Mouse (Mus musculus) gastrocnemius, postnatal 36 days (tissue): ENCODE measurements around the gene Urad. TPM values are rescaled to one million over a fixed set of nuclear protein-coding genes. Genes with fewer than 3 reads are reported as not detected.

Experiments used
- DNase-seq, 2 experiments: peaks; one replicate each; pipeline ENCODE4 v3.0.0; 2022
- intact Hi-C: fragments of 180-260 bp; cut with DNase I; formaldehyde crosslinking; loops from one replicate; pipeline ENCODE4 v1.15.1; 2025
- long read RNA-seq, 2 experiments: library from polyadenylated mRNA; stranded (forward); transcript quantifications; one replicate each; pipeline ENCODE4 v2.0.0; 2021
- total RNA-seq, 2 experiments: library from RNA; stranded (reverse); gene quantifications; 2 replicates each; pipeline ENCODE4 v1.2.3; 2021

Gene Urad
- total RNA-seq = not detected
- long read RNA-seq, experiment 1 = 0 reads
- long read RNA-seq, experiment 2 = 0 reads

DNA sequence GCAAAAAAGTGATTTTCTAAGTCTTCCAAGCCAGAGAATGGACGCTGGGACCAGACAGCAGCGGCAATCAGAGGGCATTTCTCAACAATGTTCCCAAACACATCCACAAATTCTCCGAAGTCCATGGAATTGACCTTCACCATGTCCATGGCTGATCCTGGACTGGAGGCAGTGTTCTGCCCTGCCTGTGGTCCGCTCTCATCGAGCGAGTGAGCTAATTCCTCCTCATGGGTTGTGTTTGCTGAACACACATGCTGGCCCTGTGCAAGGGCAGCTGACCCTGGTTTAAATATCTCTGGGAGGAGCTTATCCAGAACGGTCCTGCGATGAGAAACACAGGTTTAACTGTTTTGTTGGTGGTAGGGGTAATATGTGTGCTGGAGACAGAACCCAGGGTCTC lies at the start of gene Urad:
Gene Urad (minus strand): TSS at position 258 of the 400 bp plus-strand sequence.
- intact Hi-C loops = loop anchor here (5.0 to 10.0 kb wide), 2 partner anchors 95 to 647 kb away; no protein-coding TSS in a partner anchor
- no peak for DNase-seq

DNA sequence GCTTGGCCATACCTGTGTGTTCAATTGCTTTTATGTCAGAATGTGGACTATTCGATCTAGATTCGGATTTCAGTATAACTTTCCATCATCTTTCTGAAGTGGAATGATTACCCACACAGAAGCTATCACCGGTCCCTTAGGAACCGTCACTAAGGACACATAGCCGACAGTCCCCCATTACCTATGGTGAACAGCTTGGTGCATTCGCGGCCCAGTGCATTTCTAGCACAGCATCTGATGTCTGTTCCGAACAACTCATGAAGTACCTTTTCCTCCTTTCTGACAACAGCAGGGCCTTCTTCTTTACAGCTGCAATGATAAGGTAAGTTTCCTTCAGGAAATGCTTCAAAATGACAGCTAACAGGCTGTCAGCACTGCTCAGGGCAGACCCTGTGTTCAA lies 48.0 kb upstream of the Urad start:
- no peak for DNase-seq
- intact Hi-C loops = no loop called here

DNA sequence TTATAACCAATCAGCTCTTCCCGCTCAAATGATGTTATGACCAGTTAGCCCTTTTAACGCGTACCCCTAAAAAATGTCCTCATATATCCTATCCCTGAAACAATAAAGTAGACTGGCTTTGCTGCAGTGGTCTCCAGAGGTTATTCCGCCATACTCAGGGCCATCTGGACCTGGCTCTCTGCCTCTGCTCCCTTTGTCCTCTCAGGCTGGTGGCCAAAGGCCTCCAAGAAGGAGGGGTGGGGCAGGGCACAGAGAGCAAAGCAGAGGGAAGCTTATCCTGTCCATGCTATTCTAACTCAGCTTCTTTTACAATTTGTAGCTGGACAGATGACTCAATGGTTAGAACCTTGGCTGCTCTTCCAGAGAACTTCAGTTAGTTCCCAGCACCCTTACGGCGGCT lies 46.0 kb upstream of the Urad start:
- intact Hi-C loops = no loop called here
- DNase-seq = no peak

DNA sequence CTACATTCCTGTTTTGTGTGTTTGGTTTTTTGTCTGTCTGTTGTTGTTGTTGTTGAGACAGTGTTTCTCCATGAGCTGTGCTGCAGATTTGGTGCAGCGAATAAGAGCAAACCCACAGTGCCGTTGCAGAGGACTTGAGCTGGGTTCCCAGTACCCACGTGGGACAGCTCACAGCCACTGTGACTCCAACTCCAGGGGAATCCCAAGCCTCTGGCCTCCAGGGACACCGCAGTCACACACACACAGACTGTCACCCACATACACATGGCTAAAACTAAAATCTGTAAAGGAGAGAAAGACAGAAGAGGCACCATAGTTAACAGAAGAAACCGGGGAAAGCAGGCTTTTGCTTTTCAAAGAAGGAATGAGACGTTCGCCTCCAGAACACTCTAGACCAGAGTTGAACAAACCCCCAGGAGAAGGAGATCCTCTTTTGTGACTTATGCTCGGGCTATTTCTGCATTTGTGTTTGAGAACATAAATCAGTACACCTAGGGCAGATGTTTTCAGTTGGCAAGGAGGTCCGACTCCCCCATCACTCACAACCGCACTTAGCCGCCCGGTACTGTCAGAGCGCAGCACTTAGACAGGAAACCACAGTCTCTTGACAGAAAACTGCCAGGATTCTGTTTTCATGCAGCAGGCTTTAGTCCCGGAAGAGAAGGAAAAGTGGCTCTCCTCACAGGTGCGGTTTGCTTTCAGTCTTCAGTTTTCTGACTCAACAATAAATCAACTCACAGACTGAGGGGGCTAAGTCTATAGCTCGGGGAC lies 43.9 kb upstream of the Urad start:
- intact Hi-C loops = no loop called here
- no peak for DNase-seq

DNA sequence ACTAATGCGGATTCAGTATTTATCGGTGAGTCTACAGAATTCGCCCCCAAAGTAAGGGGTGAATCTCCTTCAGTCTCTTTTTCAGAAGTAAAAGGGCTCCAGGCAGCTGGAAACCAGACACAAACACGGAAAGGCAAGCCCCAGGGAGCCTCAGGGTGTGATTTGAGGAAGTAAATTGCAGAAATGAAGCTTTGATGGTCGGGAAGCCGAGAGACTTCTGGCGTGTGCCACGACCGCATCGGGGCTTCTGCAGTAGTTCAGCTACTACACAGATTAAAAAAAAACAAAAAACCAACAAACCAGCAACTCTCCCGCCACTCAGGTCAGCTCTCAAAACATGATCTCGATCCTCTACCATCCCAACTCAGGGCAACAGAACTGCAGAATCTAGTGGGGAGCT lies 40.8 kb upstream of the Urad start:
- intact Hi-C loops = no loop called here
- no peak for DNase-seq

DNA sequence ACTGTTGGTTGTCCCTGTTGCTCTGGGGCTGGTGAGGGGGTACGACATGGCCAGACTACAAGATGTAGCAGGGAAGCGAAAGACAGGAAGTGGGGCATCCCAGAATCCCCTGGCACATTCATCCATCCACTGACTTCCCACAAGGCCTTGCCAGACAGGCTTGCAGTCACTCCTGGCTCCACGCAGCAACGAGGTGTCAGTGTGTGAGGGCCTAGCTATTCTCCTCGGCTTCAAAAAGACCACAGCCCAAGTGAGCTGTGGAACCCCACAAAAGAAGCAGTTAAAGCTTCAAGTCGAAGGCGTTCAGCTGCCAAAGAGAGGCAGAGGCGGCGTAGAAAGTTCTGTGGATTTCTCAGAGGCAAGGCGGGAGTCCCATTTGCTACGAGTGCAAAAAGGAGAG lies 36.2 kb upstream of the Urad start:
- intact Hi-C loops = no loop called here
- DNase-seq = no peak

DNA sequence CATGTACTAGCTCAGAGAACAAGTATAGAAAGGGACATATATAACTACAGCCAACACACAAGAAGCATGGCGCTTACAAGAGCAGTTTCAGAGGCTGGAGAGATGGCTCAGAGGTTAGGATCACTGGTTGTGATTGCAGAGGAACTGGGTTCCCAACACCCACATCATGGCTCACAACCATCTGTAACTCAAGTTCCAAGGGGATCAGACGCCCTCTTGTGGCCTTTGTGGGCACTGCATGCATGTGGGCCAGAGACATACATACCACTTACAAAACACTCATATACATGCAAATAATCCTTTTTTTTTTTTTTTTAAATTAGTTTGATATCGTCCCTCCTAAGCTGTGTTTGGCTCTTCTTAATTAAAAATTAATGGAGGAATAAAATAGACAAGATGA lies 35.3 kb upstream of the Urad start:
- intact Hi-C loops = no loop called here
- no peak for DNase-seq

DNA sequence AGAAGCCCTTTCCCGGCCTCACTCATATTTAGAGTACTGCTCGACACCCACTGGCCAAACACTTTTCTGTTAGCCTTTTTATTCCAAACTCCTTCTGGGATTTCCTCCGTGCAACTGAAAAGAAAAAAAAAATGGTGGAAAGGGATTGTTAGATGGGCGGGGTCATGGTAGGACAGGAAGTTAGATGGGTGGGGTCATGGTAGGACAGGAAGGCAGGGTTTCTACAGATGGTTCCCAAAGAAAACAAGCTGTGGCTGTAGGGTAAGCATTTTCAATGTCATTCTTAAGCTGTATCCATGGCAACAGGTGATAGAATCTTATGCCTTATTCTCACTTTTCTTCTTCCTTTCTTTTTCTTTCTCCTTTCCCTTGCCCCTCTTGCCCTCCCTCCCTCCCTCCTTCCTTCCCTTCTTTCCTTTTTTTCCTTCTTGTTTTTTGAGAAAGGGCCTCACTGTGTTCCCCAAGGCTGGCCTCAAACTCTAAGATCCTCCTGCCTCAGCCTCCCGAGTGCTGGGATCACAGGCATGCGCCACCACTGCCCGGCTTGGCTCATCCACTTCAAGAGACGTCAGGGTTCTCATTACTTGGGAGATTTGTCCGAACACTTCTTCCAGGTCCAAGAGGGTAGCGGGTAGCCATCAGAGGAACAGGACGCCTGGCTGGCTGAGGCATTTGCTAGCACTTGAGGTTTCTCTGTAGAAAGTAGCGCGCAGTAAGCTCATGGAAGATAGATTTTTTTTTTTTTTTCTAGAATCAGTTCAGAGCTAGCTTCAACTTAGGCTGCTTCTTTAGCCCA lies 34.2 kb upstream of the Urad start:
- intact Hi-C loops = no loop called here
- DNase-seq = no peak

DNA sequence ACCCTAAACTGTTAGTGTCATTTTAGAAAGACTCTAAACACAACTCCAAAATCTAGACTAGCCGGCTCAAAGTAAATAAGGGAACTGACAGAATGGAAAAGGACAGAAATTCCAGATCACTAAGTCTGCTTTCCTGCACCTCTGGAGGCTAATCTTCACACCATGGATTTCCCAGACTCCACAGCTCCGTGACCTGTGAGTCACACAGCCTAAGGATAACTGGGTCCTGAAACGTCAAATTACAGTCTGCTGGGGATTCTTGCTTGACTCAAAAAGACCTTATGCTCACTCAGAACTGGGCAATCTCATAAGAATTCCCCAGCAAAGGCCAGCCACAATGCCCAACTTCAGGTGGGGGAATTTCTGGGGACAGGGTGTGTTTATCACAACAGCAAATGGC lies 33.5 kb upstream of the Urad start:
- intact Hi-C loops = no loop called here
- DNase-seq = no peak

DNA sequence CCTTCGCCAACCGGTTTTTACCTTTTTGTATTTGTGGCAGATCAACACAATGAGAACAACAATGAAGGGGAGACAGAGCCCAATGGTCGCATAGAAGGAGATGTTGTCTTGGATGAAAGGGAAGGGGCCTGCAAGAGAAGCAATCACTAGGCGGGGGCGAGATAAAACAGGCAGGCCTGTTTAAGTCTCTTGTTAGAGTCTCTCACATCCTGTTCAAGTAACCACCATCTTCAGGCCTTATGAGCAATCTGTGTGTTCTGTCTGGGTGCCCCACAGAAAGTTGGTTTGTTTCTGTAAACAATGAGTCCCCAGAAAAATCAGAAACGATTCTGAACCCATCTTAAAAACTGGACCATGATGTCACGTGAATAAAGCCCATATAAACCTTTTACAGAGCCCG lies 32.7 kb upstream of the Urad start:
- DNase-seq = no peak
- intact Hi-C loops = no loop called here

DNA sequence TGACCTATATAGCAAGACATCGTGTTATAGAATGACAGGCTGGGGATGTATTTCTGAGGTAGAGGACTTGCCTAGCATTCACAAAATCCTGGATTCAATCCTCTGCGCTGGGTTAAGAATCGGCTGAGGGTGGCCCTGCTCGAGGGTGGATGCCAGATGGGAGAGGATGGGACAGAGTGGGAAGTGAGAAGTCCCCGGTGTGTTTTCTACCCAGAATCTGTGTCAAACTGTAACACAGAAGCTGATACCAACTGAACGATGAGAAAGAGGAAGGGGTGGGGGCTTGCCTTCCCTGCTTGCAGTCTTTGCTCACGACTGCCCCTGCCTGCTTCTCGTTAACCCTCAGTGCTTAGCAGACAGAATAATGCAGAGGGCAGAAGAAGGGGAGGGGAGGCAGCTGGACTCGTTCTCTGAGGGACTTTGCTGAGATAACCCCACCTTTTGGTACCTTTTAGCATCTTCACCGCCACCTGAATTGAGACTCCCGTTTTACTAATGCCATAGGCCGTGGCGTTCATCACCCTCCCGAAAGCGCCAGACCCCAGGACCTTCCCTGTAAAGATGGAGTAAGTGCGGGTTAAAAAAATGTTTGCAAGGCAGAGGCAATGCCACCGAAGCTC lies 32.0 kb upstream of the Urad start:
- no peak for DNase-seq
- intact Hi-C loops = no loop called here

DNA sequence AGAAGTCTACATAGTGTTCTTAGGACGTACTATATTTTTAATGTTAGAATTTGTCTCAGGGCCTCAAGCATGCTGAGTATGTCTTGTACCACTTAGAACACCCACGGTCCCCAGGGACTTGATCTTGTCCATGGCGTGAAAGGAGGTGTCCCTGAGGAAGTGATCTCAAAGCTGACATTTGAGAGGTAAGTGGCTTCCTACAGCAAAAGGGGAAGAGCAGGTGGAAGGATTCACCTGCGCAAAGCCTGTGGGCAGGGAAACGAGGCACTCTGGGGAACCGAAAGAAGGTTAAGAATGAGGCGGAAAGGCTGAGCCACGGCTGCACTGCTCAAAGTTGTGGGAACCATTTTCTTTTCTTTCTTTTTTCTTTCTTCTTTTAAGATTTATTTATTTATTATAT lies 29.7 kb upstream of the Urad start:
- DNase-seq = no peak
- intact Hi-C loops = no loop called here

DNA sequence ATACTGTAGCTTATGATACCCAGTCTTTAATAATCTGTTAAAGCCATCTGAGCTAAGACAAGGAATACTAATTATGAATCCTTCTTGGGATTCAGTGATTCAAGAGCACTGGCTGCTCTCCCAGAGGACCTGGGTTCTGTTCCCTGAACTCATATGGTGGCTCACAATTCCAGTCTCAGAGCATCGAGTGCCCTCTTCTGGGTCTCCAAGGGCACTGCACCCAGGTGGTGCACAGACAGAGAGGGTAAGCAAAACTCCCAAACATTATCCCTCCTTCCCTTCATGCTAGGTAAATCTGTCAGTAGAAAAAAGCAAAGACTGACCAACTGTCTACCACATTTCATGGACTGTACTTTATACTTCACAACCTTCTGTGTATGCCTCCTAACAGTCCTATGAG lies 23.7 kb upstream of the Urad start:
- DNase-seq = no peak
- intact Hi-C loops = no loop called here

DNA sequence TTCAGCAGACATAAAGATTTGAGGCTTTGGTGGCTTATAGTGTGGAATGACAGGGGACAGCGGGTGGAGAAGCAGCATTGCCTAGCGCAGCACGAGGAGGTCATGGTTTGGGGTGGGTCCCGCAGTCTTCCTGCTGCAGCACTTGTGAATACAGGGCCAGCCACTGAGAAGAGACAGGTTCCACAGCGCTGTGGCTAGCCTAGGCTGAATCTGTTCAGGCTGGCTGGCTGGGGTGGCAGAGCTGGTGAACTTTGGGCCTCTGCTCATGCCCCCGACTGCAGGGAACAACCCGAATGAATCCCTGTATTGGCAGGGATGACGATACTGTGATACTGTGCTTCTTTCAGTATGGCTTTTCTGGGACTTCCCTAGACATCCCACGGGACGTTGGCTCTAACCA lies 21.7 kb upstream of the Urad start:
- intact Hi-C loops = no loop called here
- no peak for DNase-seq

DNA sequence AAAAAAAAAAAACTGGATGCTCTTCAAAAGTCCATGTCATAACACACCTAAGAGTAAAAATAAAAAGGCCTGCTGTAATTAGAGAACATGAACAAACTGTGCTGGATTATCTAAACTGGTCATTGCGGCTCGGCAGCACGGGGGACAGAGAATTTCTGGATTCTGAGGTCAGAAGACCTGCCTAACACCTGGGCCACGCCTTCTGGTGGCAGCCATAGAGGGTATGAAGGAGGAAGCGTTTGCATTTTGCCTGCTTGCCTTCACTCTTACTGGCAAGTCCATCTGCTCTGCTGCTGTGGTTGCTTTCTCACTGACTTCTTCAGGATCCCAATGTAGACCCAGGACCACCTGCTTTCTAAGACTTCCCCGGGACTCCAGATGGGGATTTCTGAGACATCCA lies 20.7 kb upstream of the Urad start:
- DNase-seq = no peak
- intact Hi-C loops = no loop called here

DNA sequence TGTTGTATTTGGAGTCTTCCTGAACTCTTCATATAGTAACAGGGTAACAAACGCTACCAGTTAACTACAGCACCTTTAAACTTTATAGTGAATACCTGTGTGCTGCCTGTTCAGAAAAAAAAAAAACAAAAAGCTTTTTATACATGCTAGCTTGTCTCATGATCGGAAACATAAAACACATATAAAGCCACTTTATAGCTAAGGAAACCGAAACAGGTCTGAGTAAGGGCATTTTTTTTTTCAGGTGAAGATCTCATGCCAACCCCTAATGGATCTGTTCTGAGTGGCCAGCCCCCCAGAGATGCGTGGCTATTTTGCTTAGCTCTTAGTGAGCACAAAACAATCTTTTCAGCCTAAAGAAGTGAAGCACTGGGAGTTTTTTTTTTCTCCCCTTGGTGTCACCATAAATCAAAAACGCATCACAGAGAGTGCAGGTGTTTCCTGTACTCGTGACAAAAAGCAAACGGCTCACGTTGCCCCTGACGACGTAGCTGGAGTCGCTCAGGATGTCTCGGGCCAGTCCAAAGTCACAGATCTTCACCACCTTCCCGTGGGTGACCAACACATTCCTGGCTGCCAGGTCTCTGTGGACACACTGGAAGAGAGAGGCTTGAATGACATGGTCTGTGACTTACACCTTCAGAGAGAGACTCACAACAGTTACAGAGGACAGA lies 18.6 kb upstream of the Urad start:
- intact Hi-C loops = no loop called here
- no peak for DNase-seq

DNA sequence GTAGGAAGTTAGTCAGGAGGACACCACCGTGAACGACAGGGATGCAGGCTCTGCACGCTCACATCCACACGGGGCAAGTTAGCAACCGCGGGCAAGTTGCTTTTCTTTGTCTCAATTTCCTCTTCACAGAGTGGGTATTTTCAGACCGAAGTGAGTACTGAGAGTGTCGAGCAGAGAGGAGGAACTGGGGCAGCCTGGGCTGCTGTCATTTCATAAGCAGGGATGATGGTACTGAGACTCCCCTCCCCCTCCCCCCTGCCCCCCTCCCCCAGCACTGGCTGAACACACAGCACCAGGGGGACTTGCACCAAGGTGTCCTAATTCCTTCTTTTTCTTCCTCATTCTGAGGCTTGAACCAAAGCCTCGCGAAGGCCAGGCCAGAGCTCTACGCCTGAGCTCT lies 17.3 kb upstream of the Urad start:
- intact Hi-C loops = no loop called here
- DNase-seq = no peak

DNA sequence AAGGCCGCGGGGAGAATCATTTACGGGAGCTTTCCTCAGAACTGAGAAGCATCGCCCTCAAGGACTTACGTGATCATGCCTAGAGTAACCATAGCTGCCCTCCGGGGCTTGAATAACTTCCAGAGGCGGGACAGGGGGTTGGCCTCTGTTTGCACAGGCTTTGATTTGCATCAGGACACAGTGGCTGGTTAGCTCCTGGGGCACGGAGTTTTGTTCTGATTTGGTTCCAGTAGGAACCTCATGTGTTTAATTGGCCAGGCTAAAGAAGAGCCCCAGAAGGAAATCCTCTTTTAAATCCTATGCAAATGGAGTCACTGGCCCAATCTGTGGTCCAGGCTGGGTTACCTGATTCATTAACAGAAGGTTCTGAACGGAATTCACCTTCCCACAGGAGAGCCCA lies 16.7 kb upstream of the Urad start:
- intact Hi-C loops = no loop called here
- DNase-seq = no peak

DNA sequence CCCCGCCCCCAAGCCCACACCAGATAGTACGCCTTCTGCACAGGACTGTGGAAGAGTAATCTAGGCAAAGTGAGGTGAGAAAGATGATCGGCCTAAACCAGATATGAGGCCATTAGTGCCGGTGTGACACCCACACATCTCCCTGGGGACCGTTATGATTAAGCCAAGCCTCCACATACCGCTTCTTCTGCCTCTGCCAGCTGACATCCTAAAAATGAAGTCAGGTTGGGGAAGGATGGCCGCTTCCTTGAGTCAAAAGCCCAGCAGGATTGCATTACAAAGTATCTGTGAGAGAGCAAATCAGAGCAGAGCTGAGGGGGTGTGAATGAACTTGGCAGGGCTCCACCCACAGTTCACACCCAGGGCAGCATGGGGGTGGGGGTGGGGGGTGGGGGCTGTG lies 10.5 kb upstream of the Urad start:
- no peak for DNase-seq
- intact Hi-C loops = no loop called here

DNA sequence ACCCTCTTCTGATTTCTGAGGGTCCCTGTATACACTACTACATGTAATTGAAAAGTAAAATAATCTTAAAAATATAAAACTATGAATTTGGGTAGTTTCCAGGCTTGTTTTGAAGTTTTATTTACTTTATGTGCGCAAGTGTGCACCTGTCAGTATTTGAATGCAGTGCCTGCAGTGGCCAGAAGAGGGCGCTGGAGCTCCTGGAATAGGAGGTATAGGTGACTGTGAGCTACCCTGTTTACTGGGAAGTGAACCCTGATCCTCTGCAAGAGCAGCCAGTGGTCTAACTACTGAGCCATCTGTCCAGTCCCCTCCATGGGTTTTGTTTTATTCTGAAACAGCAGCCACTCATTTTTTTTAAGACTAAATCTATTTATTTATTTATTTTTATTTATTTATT lies 9.3 kb upstream of the Urad start:
- intact Hi-C loops = no loop called here
- no peak for DNase-seq

DNA sequence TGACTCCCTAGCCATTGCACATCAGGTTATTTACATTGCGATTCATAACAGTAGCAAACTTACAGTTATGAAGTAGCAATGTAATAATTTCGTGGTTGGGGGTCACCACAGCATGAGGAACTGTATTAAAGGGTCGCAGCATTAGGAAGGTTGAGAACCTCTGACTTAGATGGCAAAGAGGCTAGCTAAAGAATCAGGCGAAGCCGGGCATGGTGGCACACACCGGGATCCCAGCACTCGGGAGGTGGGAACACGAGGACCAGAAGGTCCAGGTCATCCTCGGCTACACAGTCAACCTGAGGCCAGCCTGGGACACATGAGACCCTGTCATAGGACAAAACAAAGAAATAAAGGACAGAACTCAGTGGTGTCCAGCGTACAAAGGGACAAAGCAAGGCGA lies 7.7 kb upstream of the Urad start:
- intact Hi-C loops = loop anchor here (10.0 kb wide), 1 partner anchor 655 kb away; no protein-coding TSS in a partner anchor
- DNase-seq = no peak
